Mouse (Mus musculus) gastrocnemius, adult 2 months (tissue): ENCODE data around the gene Gm595. TPM values are rescaled to one million over a fixed set of nuclear protein-coding genes. Genes with fewer than 3 reads are reported as not detected.

ENCODE experiments used
- DNase-seq: peaks from one replicate; pipeline ENCODE4 v3.0.0; 2022
- H3K27ac ChIP-seq: fragments of 200-600 bp; 2 replicates; pipeline ENCODE4 v1.8.1; 2022; ENCODE audit warnings: mild to moderate bottlenecking
- H3K4me3 ChIP-seq: fragments of 200-600 bp; 2 replicates; pipeline ENCODE4 v1.8.1; 2022; ENCODE audit warnings: mild to moderate bottlenecking, moderate library complexity
- CTCF ChIP-seq: fragments of 200-600 bp; IDR thresholded peaks from 2 replicates; pipeline ENCODE4 v1.8.1; 2022; ENCODE audit warnings: antibody characterized with exemption, mild to moderate bottlenecking, moderate library complexity
- intact Hi-C: fragments of 180-260 bp; cut with DNase I; formaldehyde crosslinking; loops from one replicate; pipeline ENCODE4 v1.15.1; 2025
- long read RNA-seq, 2 experiments: library from polyadenylated mRNA; stranded (forward); transcript quantifications; one replicate each; pipeline ENCODE4 v2.0.0; 2021
- total RNA-seq, 2 experiments: library from RNA; stranded (reverse); gene quantifications; 2 replicates each; pipeline ENCODE4 v1.2.3; 2021

The Gm595 gene
- not detected for total RNA-seq
- long read RNA-seq, experiment 1: 0 reads
- long read RNA-seq, experiment 2: 0 reads

- Histone ChIP-seq H3K4me3 (no peak within 1 kb of the TSS), H3K27ac (no peak within 1 kb of the TSS)
- intact Hi-C loops: no loop called here
- DNase-seq: no peak
- no peak for TF ChIP-seq CTCF
Measured at GRCm38 (mm10) chrX:48877613-48878012, at the start of gene Gm595. Gene Gm595, minus strand, starts transcription at chrX:48877713.

GRCm38 (mm10) chrX:48908421-48908820 is 30.9 kb upstream of the Gm595 start:
- no peak for TF ChIP-seq CTCF
- DNase-seq: no peak
- no peak overlapping the region for H3K4me3 ChIP-seq
- intact Hi-C loops: no loop called here
- H3K27ac ChIP-seq: no peak overlapping the region

GRCm38 (mm10) chrX:48903744-48904143 is 26.2 kb upstream of the Gm595 start:
- peak; percentile 43 for TF ChIP-seq CTCF
- Histone ChIP-seq H3K4me3 (no peak overlapping the region), H3K27ac (no peak overlapping the region)
- intact Hi-C loops: no loop called here
- no peak for DNase-seq

GRCm38 (mm10) chrX:48899555-48899954 is 22.0 kb upstream of the Gm595 start:
- DNase-seq: no peak
- Histone ChIP-seq H3K4me3 (peak overlapping the region; percentile 63), H3K27ac (peak overlapping the region; percentile 13; the same call in 1 of the 2 replicates)
- TF ChIP-seq CTCF: peak; percentile 87
- intact Hi-C loops: loop anchor here (5.0 kb wide), 1 partner anchor 408 kb away; no protein-coding TSS in a partner anchor

- no peak for DNase-seq
- TF ChIP-seq CTCF: no peak
- intact Hi-C loops: loop anchor here (5.0 kb wide), 1 partner anchor 410 kb away; no protein-coding TSS in a partner anchor
- Histone ChIP-seq H3K4me3 (no peak overlapping the region), H3K27ac (no peak overlapping the region)
Measured at GRCm38 (mm10) chrX:48896803-48897202, 19.3 kb upstream of the Gm595 start.

GRCm38 (mm10) chrX:48893946-48894345 is 16.4 kb upstream of the Gm595 start:
- no peak overlapping the region for H3K27ac ChIP-seq
- intact Hi-C loops: no loop called here
- no peak for DNase-seq
- no peak overlapping the region for H3K4me3 ChIP-seq
- TF ChIP-seq CTCF: no peak

- TF ChIP-seq CTCF: no peak
- DNase-seq: no peak
- H3K4me3 ChIP-seq: no peak overlapping the region
- H3K27ac ChIP-seq: no peak overlapping the region
- intact Hi-C loops: no loop called here
Measured at GRCm38 (mm10) chrX:48890259-48890658, 12.7 kb upstream of the Gm595 start.

- Histone ChIP-seq H3K4me3 (no peak overlapping the region), H3K27ac (no peak overlapping the region)
- DNase-seq: no peak
- intact Hi-C loops: no loop called here
- TF ChIP-seq CTCF: no peak
Measured at GRCm38 (mm10) chrX:48884615-48885014, 7.1 kb upstream of the Gm595 start.

Other genes starting within 250 kb of the Gm595 start
- gene Gpr119, start 203.2 kb downstream of the Gm595 start, total RNA-seq: under 1 TPM in 1 of 2 experiments, not detected in 1; 0.08 TPM
- gene Rbmx2, start 182.7 kb downstream of the Gm595 start, total RNA-seq: 1 to 10 TPM; 1.4 to 1.6 TPM